Mouse (Mus musculus) B cell, adult 62 days (primary cell): ENCODE data around the gene Mgat1. TPM values are rescaled to one million over a fixed set of nuclear protein-coding genes. Genes with fewer than 3 reads are reported as not detected.

Experiments used
- total RNA-seq: library from RNA; stranded (reverse); gene quantifications from 4 replicates; pipeline ENCODE4 v1.2.4, GENCODE M21; 2023

Gene Mgat1
- 152 to 167 TPM (median 157 TPM) in 4 replicates for total RNA-seq

DNA sequence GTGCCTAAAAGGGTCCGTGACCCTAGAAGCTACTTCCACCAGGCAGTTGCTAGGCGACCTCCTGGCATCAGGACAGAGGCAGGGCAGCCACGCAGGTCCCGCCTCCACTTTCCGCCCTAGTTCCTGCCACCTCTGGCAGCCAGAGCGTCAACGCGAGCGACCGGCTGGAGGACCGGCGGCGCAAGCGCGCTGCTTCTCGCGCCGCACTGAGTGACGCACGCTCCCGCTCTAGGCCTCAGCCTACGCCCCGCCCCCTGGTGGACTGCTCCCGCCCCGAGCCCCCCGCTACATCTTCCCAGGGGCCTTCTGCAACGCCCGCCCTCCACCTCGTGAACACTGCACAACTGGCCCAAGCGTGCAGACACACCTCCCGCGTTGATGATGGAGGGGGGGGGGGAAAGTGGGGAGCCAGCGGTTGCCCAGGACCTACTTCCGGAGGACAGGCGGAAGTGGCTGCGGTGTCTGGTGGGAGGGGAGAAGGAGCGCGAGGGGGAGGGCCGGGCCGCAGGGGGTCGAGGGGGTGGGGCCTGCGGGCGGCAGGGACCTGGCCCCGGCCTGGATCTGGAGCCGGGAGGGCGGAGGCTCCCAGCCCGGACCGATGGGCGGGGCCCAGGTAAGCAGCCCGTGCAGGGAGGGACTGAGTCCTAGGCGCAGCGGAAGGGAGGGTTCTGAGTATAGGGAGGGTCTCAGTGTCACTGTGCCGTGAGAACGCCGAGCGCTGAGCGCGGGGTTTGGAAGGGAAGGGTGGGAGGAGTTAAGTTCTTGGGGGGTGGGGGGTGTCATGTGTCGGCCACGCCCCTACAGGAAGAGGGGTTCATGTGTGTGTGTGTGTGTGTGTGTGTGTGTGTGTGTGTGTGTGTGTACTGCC, at the start of gene Mgat1:
Mgat1 (plus strand) TSS at position 465 of the 868 bp plus-strand sequence.

DNA sequence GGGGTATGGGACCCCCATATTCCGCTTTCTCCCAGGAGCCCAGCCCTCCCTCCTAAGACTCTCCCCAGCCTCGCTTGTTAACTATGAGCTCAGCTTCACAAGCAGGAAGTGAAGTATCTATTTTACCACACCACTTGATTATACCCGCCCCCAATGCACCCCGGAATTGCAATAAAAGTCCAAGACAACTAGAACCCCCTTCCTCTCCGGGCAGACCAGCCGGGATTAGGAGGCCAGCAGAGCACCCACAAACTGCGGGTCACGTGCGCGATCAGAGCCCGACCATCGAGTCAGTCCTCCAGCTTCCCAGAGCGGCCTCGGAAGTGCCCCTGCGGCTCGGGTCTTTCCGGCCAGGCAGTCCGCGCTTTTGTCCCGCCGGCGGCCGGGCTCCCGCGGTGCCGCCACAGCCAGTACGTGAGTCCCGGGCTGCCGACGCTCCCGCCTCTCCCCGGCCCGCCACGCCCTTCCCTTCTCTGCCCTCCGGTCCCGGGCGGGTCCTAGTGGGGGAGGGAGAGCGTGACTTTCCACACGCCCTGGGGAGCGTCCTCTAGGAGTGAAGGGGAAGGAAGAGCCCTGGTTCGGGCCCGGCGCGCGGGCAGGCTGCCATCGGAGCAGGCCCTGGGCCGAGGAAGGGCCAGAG, 40.7 kb upstream of the Mgat1 start, which contains the start of gene Zfp62:
Zfp62 (plus strand) TSS at position 164 of the 640 bp plus-strand sequence.

DNA sequence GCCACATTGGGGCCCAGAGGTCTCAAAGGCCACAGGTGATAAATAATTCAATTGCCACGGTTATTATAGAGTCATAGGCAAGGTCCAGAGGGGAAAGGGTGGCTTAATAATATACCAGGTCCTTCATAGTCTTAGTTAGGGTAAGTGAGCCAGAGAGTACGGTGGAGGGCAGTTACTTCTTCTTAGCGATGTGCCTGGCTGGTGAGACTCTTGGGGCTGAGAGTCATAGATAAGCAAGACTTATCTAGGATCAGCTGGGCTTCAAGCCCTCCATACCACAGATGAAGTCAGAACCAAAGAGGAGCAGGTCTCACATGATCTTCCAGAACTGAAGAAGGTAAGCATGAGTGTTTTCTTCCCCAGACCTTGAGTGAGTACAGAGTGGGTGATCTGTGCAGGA, 34.2 kb downstream of the Mgat1 start, which contains the start of gene Olfr1393:
Olfr1393 (plus strand) TSS at position 83 of the 400 bp plus-strand sequence.

DNA sequence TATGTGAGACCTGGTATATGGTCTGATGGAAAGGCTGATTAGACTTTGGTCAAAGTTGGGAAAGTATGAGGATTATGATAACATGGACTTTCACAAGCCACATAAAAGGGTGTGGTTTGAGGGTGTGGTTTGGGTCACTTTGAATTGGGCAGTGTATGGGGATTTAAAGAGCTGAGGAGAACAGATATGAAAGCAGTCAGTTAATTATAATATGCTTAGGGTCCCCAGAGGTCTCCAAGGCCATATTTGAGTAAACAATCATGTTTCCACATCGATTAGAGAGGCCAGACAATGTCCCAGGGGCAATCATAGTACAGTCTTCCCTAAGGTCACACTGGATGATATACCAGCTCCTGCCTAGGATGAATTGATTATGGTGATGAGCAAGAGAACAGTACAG, 41.0 kb downstream of the Mgat1 start, which contains the start of gene Olfr1392:
Olfr1392 (plus strand) TSS at position 301 of the 400 bp plus-strand sequence.

DNA sequence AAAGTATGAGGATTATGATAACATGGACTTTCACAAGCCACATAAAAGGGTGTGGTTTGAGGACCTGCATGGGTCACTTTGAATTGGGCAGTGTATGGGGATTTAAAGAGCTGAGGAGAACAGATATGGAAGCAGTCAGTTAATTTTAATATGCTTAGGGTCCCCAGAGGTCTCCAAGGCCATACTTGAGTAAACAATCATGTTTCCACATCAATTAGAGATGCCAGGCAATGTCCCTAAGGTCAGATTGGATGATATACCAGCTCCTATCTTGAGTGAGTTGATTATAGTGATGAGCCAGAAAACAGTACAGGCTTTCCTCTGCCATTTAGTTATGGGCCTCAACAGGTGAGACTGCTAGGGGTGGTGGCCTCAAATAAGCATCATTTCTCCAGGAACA, 60.5 kb downstream of the Mgat1 start, which contains the start of gene Olfr10:
Olfr10 (plus strand) TSS at position 301 of the 400 bp plus-strand sequence.

Other genes with a start within 250 kb of the Mgat1 start
- 113 to 124 TPM (median 119 TPM) in 4 replicates for gene 9930111J21Rik2, start 192.9 kb upstream of the Mgat1 start, total RNA-seq
- 2.7 to 8.7 TPM (median 4.8 TPM) in 4 replicates for gene Tgtp2, start 180.0 kb upstream of the Mgat1 start, total RNA-seq
- 29.1 to 36.8 TPM (median 33.6 TPM) in 4 replicates for gene Ifi47, start 167.6 kb upstream of the Mgat1 start, total RNA-seq
- gene Olfr1396, start 129.3 kb upstream of the Mgat1 start, total RNA-seq: not detected in 4 replicates
- not detected in 4 replicates for gene Olfr1395, start 101.9 kb upstream of the Mgat1 start, total RNA-seq
- gene Olfr1394, start 89.8 kb upstream of the Mgat1 start, total RNA-seq: not detected in 4 replicates
- gene Btnl9, start 57.0 kb upstream of the Mgat1 start, total RNA-seq: not detected in 4 replicates
- gene Zfp62, start 40.9 kb upstream of the Mgat1 start, total RNA-seq: 140 to 150 TPM (median 144 TPM) in 4 replicates
- gene Olfr1393, start 34.1 kb downstream of the Mgat1 start, total RNA-seq: 0.66 to 2.0 TPM (median 0.83 TPM) in 4 replicates
- gene Olfr1392, start 41.1 kb downstream of the Mgat1 start, total RNA-seq: 0.63 TPM in 1 of 4 replicates, not detected in the others
- gene Olfr10, start 60.5 kb downstream of the Mgat1 start, total RNA-seq: not detected in 4 replicates
- not detected in 4 replicates for gene Olfr1391, start 78.6 kb downstream of the Mgat1 start, total RNA-seq
- gene Olfr1390, start 91.0 kb downstream of the Mgat1 start, total RNA-seq: not detected in 4 replicates
- gene Olfr1389, start 178.9 kb downstream of the Mgat1 start, total RNA-seq: not detected in 4 replicates
- 0.24 to 0.70 TPM (median 0.39 TPM) in 4 replicates for gene Olfr1388, start 192.4 kb downstream of the Mgat1 start, total RNA-seq
- gene Olfr1387, start 211.2 kb downstream of the Mgat1 start, total RNA-seq: not detected in 4 replicates
- gene Olfr1386, start 220.9 kb downstream of the Mgat1 start, total RNA-seq: not detected in 4 replicates
- gene Olfr1385, start 244.9 kb downstream of the Mgat1 start, total RNA-seq: 0.17 to 0.18 TPM in 2 of 4 replicates, not detected in the others